Mouse (Mus musculus) heart, adult 2 months (tissue): ENCODE data around the gene 2010106E10Rik.

ENCODE experiments used
- CTCF ChIP-seq: fragments of 200-600 bp; IDR thresholded peaks from 2 replicates; pipeline ENCODE4 v1.8.1; 2022; ENCODE audit warnings: antibody characterized with exemption, mild to moderate bottlenecking, moderate library complexity
- EP300 ChIP-seq: fragments of 200-500 bp; IDR thresholded peaks from 2 replicates; pipeline ENCODE4 v1.6.1; 2011; ENCODE audit warnings: low read depth, low read length, control low read depth; ENCODE audit not compliant: insufficient read depth
- POLR2A ChIP-seq: fragments of 200-500 bp; IDR thresholded peaks from 2 replicates; pipeline ENCODE4 v1.6.1; 2011; ENCODE audit warnings: mild to moderate bottlenecking, low read depth, low read length, control low read depth; ENCODE audit not compliant: insufficient read depth

DNA sequence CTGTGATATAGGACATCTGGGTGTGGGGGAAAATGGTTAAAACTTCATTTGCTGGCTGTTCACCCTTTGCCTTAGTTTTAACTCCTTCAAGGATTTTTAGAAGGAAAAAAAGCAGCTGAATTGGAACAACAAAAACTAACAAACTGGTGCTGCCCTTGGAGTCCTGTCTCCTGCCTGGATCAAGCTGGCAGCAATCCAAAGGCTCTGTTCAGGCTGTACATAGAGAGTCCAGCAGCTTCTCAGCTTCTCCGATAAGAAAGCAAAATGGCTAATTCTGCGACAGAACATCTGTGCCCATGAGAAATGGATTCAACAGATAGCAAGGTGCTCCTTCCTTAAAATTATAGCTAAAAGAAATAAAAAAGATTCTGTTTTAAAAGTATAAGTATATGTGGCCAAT, 72.6 kb downstream of the 2010106E10Rik start:
- TF ChIP-seq POLR2A (no peak), EP300 (no peak), CTCF (no peak)
